Comparison of ENCODE assay signal across 14 mouse cellular contexts in the genomic region with DNA sequence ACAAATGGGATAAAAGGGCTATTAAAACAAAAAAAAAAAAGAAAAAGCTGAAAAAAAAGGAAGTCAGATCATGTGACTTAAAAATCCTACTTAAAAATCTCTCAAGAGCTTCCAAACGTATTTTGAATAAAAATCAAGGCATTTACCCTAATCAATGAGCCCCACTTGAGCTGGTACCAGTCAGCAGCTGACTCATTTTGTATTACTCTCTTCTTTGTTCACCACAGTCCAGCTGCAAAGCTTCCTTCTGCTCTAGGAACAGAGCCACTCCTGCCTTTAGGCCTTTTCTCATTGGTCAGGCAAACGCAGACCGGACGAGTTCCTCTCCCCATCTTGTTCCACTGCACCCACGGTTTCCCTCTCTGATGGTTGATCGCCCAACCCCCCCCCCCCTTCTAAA.
"Had no signal": no experiment of that assay in that cellular context is flagged by ENCODE, and none has a peak within 500 bp of the region (broad histone marks: within the 10 kb centered on the region; RNA-seq: fewer than 3 reads in every experiment).

No protein-coding gene starts in this region.

- H3K4me2 ChIP-seq: kidney, embryonic 15.5 days; limb, embryonic 15.5 days; liver, embryonic 13.5 days; lung, embryonic 15.5 days; midbrain, embryonic 11.5 days; midbrain, embryonic 15.5 days; neural tube, embryonic 12.5 days had no signal

- DNase-seq: kidney, postnatal 14 days; liver, embryonic 13.5 days; liver, postnatal 0 days; lung, postnatal 14 days; thymus, postnatal 4 days had no signal

- ATAC-seq: liver, postnatal 0 days; midbrain, embryonic 15.5 days had no signal

- H3K36me3 ChIP-seq: kidney, embryonic 15.5 days; limb, embryonic 15.5 days; liver, embryonic 13.5 days; lung, embryonic 15.5 days; midbrain, embryonic 15.5 days; neural tube, embryonic 12.5 days had no signal

- H3K4me3 ChIP-seq: kidney, embryonic 15.5 days; limb, embryonic 15.5 days; liver, embryonic 13.5 days; lung, embryonic 15.5 days; megakaryocyte, embryonic 14.5 days; midbrain, embryonic 15.5 days; neural tube, embryonic 12.5 days had no signal

- H3K9ac ChIP-seq: kidney, embryonic 15.5 days; limb, embryonic 15.5 days; liver, embryonic 13.5 days; liver, postnatal 0 days; lung, embryonic 15.5 days; midbrain, embryonic 15.5 days; neural tube, embryonic 12.5 days had no signal

- H3K4me1 ChIP-seq: limb, embryonic 15.5 days; liver, embryonic 13.5 days; lung, embryonic 15.5 days; midbrain, embryonic 15.5 days; neural tube, embryonic 12.5 days had no signal

- H3K27ac ChIP-seq: kidney, embryonic 15.5 days; limb, embryonic 15.5 days; liver, embryonic 13.5 days; lung, embryonic 15.5 days; macrophage; midbrain, embryonic 15.5 days; neural tube, embryonic 12.5 days; stomach, postnatal 0 days had no signal

- H3K9me3 ChIP-seq: kidney, embryonic 15.5 days; limb, embryonic 15.5 days; liver, embryonic 13.5 days; lung, embryonic 15.5 days; megakaryocyte, embryonic 14.5 days; midbrain, embryonic 15.5 days; neural tube, embryonic 12.5 days had no signal

- H3K27me3 ChIP-seq: kidney, embryonic 15.5 days; limb, embryonic 15.5 days; liver, embryonic 13.5 days; lung, embryonic 15.5 days; megakaryocyte, embryonic 14.5 days; midbrain, embryonic 15.5 days; neural tube, embryonic 12.5 days had no signal
